Mouse (Mus musculus): ENCODE data around the gene Cxcr4.

Cxcr4 gene

DNA sequence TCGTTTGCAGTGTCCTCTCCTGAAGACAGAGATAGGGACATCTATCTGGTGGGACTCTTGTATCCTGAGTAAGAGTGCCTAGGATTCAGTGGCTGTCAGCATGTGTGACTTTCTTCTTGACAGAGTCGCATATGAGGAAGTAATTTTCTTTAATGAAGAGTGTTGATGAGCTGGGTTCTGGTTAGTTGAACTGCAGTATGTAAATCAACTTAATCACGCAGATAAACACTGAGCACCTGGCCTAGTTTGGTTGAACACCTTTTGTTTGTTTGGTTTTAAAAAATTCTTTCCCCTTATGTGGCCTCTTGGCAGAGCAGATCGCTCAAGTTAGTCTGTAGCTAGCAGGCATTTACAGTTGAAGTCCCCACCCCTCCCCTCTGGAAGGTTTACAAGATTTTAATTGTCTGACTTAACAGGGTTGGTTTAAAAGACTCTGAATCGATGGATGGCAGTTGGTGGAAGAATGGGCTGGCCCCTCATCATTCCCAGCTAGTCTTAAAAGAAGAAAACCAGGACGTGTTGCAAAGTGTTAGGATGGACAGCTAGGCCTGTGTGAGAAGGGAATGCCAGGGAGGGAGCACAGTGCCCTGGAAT is 8.7 kb downstream of the Cxcr4 start:
- in situ Hi-C loops (cut with MboI; ENCODE audit: unreplicated experiment in 2 of 2): loop anchor here in 1 of 2 experiments (25.0 kb wide), 1 partner anchor 504 kb away; no protein-coding TSS in a partner anchor

DNA sequence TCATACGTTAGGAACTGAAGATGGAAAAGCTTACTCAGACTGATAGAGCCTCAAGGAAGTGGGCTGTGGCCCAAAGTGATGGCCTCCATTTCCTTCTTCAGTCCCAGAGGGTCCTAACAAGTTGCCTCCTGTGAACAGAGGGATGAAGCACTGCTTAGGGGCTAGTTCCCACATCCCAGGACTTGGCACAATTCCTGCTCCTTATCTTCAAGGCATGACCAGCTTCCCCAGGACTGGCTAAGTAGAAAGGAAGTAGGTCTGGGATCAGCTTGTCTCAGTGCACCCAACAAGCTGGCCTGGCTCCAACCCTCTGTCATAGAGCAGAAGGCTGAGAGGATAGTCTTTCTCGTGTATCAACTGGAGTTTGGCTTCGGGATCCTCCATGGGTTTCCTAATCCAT is 11.8 kb downstream of the Cxcr4 start:
- in situ Hi-C loops (cut with MboI; ENCODE audit: unreplicated experiment in 2 of 2): loop anchor here in 1 of 2 experiments (25.0 kb wide), 1 partner anchor 507 kb away; no protein-coding TSS in a partner anchor

DNA sequence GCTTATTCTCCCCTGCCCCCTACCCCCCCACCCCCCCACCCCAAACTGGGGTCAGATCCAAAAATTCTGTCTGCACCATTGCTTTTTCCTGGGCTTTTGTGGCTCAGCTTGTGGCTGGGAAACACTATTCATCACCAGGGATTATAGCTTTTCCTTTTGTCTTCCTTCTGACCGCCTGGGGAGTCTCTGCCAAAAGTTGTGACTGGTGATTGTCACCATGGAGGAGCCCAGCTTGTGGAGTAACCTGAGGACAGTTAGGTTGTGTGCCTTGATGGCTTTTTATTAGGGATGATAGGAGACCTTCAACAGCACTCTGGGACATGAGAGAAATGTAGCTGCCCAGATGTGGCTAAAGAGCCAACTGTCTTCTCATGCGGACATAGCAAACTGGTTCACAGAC is 13.6 kb downstream of the Cxcr4 start:
- in situ Hi-C loops (cut with MboI; ENCODE audit: unreplicated experiment in 2 of 2): loop anchor here in 1 of 2 experiments (25.0 kb wide), 1 partner anchor 509 kb away; no protein-coding TSS in a partner anchor

DNA sequence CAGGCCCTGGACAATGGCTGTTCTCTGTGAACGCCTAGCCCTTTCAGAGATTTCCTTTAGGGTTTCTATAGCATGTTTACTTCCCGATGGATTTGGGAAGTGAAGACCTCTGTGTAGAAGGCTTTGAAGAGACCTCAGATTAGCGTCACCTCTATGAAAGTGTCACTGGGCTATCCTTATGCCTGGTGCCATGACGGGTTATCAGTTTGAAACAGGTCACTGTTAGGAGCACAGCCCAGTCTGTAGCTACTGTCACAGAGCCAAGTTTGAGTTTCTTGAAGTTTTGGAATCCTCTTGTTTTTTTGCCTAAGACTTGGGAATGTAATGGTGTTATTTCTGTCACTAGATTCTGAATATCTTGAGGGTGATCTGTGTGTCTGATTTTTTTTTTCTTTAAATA is 17.0 kb downstream of the Cxcr4 start:
- in situ Hi-C loops (cut with MboI; ENCODE audit: unreplicated experiment in 2 of 2): loop anchor here in 1 of 2 experiments (25.0 kb wide), 1 partner anchor 512 kb away; no protein-coding TSS in a partner anchor

DNA sequence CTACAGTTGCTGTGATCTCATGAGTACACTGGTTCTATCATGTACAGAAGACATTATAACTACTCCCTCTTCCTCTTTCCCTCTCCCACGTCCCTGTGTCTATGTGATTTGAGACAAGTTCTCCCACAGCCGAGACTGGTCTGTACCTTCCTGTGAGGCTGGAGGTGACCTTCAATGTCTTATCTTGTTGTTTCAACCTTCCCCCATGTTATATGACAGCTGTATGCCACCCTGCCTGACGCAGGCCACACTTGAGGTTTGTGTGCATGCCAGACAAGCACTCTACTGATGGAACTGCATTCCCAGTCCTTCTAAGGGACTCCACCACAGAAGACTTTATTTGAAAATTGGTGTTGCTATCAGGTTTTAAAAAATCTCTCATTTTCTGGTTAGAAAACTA is 21.1 kb downstream of the Cxcr4 start:
- in situ Hi-C loops (cut with MboI; ENCODE audit: unreplicated experiment in 2 of 2): no loop called here

DNA sequence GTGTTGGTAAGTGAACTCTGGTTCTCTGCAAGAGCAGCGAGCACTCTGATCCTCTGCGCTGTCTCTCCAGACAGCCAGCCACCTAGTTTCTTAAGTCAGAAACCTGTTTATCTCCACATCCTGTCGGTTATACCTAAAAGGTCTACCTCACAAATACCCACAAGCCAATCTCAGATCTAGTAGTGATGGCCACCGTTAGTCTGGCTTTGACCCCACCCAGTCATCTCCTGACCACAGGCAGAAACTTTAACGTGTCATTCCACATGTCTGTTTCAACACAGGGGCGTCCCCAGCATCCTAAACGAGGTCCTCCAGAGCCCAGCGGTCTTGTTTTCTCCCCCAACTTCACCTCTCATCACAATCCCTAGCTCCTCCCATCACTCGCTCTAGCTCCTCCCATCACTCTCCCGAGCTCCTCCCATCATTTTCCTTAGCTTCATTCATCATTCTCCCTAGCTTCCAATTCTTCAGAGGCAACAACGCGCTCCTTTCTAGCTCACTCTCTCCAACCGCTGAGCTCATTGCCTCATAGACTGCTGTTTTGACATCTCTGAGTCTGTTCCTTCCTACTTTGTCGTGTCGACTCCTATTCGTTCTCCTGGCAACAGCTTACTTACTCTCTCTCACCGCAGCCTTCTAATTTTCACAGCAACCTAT is 22.0 kb downstream of the Cxcr4 start:
- in situ Hi-C loops (cut with MboI; ENCODE audit: unreplicated experiment in 2 of 2): no loop called here

DNA sequence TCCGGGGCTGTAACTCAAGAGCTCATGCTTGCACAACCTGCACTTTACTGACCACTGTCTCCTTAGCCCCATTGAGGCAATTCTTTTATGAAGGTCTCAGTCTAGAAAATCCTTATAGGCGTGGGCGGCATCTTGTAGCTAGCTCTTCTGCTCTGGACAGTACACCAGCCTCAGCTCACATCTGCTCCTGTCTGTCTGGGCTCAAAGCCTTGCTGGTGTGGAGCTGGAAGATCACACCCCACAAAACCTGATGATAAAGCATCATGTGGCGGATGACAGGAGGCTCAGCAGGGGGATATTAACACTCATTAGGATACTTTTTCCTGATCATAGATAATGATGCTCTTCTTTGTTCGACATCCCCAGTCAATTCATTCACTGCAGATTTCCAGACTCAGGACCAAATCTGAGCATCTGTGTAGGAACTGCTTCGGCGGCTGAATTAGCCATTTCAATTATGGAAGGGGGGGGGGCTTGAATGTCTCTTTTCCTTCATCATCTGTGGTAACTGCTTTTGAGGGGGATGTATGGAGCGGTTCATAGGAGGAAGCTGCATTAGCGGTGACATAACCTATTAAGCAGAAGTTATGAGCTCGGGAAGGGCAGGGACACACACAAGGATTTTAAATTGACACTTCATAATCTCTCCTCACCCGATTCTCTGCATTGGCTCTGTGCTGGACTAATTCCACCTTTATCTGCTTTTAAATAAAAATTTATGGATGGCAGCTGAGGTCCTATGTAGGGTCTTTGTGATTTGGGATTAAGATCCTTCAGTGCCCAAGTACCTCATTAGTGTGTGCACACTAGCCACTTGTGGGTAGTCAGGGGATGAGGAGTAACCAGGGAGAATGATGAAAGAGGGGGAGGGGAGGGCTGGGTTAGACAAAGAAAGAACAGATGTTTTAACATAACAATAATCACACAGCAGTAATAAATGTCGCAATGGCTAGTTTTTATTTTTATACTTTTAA is 24.6 kb downstream of the Cxcr4 start:
- in situ Hi-C loops (cut with MboI; ENCODE audit: unreplicated experiment in 2 of 2): no loop called here

DNA sequence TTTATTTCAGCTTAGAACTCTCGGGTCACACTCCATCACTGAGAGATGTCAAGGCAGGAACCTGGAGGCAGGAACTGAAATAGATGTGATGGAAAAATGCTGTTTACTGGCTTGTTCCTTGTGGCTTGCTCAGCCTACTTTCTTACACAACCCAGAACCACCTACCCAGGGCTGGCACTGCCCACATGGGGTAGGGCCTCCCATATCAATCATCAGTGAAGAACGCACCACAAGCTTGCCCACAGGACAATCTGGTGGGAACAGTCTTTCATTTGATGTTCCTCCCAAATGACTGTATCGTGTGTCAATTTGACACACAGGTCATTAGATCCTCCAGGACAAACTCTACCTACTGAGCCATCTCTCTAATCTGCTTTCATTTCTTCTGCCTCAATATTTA is 28.2 kb downstream of the Cxcr4 start:
- in situ Hi-C loops (cut with MboI; ENCODE audit: unreplicated experiment in 2 of 2): no loop called here

DNA sequence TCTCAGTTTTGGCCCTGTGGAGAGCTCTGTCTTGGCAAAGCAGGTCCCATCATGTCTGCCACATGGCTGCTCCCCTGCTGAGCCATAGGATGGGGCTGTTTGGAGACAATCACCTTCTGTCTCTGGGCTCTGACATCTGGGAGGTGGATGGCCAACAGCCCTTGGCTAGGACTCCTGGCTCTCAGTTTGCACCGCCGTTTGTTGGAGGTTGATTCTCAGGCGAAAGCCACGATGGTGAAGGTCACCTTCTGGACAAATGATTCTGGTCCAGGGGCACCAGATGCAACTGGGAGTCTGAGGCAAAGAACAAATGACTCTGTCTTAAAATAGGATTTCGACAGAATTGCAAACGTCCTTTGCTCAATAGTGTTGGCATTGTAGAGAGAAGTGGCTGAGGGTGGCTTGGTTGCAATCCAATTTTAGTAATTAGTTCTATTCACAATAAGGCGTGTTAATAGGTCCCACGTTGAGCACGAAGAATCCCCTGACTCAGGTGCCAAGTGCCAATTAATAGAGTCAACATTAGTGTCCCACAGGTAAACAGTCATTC is 30.7 kb downstream of the Cxcr4 start:
- in situ Hi-C loops (cut with MboI; ENCODE audit: unreplicated experiment in 2 of 2): no loop called here

DNA sequence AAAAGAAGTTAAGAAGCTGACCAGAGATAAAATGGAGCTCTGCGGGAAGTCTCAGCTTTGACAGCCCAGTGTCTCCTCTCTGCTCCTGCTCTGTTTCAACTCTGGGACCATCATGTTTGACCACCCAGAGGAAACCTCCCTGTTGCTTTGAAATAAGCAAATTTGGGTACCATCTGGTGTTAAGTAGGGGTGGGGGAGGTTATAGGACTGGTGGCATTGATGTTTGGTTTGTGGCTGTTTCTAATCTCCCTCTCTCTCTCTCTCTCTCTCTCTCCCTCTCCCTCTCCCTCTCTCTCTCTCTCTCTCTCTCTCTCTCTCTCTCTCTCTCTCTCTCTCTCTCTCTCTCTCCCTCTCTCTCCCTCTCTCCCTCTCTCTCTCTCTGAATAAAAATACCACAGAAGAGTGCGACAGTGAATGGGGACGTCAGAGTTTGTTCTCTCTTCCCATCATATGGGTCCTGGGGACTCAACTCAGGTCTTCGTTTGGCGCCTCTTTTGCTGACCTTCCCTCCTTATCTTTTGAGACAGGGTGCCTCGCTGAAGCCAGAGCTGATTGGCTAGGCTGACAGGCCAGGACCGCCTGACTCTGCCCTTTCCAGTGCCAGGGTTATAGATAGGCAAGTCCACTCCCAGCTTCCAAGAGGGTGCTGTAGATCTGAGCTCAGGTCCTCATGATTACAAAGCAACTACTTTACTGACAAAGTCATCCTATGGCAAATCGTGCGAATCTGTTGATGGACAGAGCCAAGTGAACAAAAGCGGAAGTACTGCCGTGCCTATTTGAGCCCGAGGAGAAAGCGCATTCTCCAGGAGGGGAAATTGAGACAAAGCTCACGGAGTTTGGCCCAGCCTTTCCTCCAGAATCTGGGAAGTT is 31.4 kb downstream of the Cxcr4 start:
- in situ Hi-C loops (cut with MboI; ENCODE audit: unreplicated experiment in 2 of 2): no loop called here

DNA sequence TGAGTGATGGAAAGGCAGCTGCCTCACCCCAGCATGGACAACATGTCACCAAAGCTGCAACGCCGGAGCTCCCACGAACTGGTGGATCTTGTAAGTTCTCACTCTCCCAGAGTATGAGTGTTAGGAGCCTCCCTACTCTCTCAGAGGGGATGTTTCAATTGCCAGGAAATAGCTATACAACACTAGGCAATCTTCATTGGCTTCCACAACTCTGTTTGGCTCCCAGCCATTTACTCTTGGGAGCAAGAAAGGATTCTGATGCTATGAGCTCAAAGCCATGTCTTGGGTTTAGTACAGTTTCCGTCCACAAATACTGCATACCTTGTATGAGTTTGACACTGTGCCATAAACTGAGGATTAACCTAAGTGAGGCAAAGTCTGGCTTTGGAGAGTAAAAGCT is 34.1 kb downstream of the Cxcr4 start:
- in situ Hi-C loops (cut with MboI; ENCODE audit: unreplicated experiment in 2 of 2): no loop called here

DNA sequence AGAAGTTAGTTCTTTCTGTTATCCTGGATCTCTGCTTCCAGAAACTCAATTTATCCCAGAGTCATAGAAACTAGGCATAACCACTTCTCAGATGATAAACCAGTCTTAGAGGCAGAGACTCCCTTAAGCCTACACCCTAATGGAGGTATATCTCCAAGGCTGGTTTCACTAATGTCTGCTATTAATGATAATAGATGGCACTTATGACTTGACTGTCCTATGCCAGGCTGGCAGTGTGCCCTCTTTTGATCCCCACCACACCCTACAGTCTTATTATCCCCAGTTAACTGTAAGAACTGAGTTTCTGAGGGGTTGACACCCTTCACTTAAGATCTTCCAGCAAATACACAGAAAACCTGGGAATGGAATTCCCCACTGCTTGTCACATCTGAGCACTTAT is 39.5 kb downstream of the Cxcr4 start:
- in situ Hi-C loops (cut with MboI; ENCODE audit: unreplicated experiment in 2 of 2): no loop called here

DNA sequence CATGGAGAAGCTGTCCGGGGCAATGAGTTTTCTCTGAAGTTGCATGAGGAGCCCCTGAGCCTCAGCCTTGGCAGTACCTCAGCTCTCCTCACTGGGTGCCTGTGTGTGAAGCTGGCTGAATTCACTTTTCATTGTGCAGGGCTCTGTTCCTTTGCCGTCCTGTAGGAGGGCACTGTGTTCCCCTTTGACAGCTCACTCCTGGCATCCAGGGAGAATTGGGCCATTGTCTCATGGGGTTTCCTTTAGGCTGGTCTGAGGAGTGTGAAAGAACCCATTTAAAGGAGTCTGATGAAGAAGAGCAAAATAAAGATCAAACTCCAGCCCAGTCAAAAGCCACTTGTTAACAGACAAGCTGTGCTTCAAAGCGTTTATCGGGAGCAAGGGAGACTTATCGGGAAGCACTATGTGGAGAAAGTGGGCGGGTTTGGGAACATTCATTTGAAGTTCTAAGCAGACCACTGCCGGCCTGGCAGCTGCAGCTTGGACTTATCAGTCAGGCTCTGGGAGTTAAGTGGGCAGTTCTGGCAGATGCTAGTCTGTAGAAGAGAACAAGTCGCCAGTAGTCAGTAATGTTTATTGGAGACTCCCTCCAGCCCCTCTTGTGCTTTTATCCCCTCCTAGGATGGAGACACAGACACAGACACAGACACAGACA is 40.2 kb downstream of the Cxcr4 start:
- in situ Hi-C loops (cut with MboI; ENCODE audit: unreplicated experiment in 2 of 2): no loop called here

DNA sequence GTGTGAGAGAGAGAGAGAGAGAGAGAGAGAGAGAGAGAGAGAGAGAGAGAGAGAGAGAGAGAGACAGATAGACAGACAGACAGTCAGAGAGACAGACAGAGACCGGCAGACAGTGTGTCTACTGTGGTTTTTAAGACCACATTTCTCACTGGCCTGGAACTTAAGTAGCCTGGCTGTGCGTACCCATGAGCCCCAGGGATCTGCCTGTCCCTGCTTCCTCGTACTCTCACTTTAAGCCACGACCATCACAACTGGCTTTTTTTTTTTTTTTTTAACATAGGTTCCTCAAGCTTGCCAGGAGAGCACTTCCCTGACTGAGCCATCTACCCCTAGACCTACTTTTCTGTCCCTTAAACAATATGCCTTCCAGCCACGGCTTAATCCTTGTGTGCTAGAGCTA is 42.7 kb downstream of the Cxcr4 start:
- in situ Hi-C loops (cut with MboI; ENCODE audit: unreplicated experiment in 2 of 2): no loop called here

DNA sequence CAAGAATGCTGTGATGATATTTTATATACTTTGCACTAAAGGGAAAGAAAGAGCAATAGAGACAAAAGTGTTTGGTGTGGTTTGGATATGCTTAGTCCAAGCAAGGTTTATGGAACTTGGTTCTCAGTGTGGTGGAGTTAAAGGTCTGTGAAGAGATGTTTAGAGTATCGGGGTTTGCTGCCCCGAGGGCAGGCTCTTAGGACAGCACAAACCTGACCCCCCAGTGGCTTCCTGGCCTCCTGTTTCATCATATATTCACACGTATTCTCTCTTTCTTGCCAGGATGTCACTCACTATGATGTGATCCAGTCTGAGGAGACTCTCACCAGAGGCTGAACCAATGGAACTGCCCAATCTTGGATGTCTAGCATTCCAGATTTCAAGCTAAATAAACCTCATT is 43.1 kb downstream of the Cxcr4 start:
- in situ Hi-C loops (cut with MboI; ENCODE audit: unreplicated experiment in 2 of 2): no loop called here

DNA sequence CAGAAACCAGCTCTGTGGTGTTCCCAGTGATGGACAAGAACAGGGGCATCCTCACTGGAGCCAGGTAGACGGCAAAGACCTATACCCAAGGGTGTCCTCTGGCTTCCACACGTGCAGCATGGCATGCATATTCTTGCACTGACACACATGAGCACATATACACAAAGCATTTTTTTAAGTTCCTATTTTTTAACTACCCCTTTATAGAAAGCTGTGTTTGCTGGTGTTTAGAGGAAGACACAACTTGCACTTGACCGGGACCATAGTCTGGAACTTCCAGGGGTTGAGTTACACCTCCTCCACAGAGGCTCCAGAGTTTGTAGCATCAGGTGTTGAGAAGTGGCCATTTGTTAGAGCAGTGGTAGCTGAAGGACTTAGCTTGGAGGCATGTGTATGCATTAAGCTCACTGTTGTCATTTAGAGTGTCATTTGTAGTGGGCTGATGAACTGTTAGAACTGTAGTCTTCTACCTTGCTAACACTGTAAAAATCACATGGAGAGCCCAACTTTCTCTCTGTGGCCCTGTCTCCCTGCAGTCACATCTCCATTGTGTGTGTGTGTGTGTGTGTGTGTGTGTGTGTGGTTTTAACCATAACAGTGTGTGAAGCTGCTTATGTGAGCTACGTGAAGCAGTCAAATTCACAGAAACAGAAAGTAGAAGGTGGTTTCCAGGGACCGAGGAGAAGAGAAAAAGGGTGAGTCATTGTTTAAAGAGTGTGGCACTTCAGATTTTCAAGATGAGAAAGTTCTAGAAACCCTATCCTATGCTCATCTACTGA is 43.7 kb downstream of the Cxcr4 start:
- in situ Hi-C loops (cut with MboI; ENCODE audit: unreplicated experiment in 2 of 2): no loop called here

DNA sequence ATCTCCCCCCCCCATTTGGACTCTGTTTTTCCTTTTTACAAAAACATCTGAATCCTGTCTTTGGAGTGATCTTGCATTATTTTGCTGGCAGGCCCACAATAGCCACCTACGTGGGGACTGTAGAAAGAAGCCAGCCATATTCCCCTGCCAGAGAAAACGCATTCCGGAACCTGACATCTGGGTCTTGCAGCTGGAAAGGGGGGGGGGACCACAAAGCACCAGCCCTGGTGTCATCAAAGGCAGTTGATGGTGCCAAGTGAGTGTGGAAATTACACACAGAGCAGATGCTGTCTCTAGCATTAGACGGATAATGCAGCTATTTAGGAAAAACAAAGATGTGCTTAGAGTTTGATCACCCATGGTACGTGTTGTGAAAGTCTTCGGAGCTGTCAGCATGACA is 46.4 kb downstream of the Cxcr4 start:
- in situ Hi-C loops (cut with MboI; ENCODE audit: unreplicated experiment in 2 of 2): no loop called here

DNA sequence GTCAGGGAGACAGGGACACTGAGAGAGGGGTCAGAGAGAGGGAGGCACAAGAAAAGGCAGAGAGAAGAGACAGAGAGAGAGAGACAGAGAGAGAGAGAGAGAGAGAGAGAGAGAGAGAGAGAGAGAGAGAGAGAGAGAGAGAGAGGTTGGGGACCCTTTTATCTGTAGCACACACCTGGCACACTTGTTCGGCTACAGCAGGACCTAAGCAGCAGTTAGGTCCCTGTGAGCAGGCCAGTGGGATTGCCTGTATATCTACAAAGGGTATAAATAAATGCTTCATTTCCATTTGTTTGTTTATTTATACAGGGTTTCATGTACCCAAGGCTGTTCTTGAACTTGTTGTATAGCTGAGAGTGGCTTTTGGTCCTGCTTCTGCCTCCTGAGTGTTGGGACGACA is 49.0 kb downstream of the Cxcr4 start:
- in situ Hi-C loops (cut with MboI; ENCODE audit: unreplicated experiment in 2 of 2): no loop called here

DNA sequence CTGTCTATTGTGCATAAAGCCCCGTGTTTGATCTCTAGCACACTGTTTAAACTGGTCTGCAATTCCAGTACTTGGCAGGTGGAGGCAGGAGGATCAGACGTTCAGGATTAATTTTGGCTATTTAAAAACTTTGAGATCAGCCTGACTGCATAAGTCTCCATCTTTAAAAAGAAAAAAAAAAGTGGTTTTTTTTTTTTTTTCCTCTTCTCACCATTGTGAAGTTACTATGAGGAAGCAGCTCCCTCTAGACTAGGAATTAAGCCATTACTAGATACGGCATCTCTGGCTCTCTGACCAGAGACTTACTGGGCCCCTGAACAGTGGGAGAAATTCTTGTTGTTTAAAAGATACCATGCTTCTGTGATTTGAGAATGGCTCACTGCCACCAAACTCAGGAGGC is 49.5 kb downstream of the Cxcr4 start:
- in situ Hi-C loops (cut with MboI; ENCODE audit: unreplicated experiment in 2 of 2): no loop called here
